Mouse (Mus musculus): ENCODE data around the gene Creb1.
"Not testable (repeated sequence)": the region's sequence is repeated elsewhere in the genome, so short reads cannot be mapped to it uniquely, and the experiment has no call there.

Gene Creb1

GRCm38 (mm10) chr1:64616881-64617714 is 84.7 kb downstream of the Creb1 start, which contains the start of gene Mettl21a:
Gene Mettl21a (minus strand): TSS chr1:64617242.
- DNase-seq (ENCODE audit: extremely low read depth, low read depth): peak; percentile 78

- peak; percentile 68 for DNase-seq (ENCODE audit: extremely low read depth, low read depth)
Measured at GRCm38 (mm10) chr1:64617715-64617984, 85.2 kb downstream of the Creb1 start.

- peak; percentile 21 for DNase-seq (ENCODE audit: extremely low read depth, low read depth)
Measured at GRCm38 (mm10) chr1:64618226-64618625, 85.8 kb downstream of the Creb1 start.

- DNase-seq (ENCODE audit: extremely low read depth, low read depth): no peak
Measured at GRCm38 (mm10) chr1:64621116-64621515, 88.7 kb downstream of the Creb1 start.

DNA sequence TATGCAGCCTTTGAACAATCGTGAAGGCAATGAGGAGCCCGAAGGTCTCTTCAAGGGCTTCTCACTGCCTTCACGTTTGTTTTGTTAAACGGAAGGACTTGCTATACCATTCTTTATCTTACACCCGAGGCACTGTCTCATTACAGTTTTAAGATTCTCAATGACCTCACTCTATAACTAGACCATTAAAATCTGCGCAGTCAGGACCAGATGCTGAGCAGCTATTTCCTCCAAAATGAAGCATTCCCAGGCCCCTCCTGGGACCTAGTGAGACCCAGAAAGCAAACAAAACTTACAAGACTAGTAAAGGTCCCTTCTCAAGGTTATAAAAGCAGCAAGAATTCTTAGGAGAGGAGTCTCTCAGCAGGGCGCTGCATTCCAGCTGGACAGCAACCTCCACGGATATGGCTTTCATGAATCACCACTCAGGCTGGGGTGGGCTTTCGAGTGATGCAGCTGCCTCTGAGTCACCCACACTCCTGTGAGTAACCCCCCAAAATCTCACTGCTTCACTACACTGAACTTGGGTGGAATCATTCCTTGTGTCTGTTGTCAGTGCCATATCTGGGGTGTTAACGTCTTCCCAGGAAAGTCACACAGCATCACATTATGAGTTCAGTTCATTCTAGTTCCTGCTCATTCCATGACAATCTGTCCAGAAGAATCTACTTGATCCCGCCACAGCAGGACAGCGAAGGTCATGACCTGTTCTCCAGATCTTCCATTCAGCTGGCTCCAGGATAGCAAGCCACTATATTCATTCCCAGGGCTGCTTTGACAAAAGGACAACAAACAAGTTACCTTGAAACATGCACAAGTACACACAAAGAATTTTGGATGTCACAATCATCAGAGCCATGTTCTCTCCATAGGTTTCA is 91.4 kb downstream of the Creb1 start:
- no peak for DNase-seq (ENCODE audit: extremely low read depth, low read depth)

DNA sequence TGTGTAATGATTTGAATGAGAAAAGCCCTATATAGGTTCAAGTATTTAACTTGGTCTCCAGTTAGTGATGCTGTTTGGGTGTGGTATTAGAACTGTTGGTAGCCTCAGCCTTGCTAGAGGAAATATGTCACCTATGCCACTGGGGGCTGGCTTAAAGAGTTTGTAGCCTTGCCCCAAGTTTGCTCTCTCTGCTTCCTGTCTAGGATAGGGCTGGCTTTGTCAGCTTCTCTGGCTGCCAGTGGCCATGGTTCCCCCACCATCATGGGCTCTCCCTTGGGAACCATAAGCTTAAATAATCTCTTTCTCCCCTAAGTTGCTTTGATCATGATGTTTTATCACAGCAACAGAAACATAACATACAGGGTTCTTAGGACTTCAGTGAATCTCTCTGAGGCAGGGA is 92.8 kb downstream of the Creb1 start:
- DNase-seq (ENCODE audit: extremely low read depth, low read depth): no peak

- DNase-seq (ENCODE audit: extremely low read depth, low read depth): no peak
Measured at GRCm38 (mm10) chr1:64631526-64631925, 99.1 kb downstream of the Creb1 start.

- no peak for DNase-seq (ENCODE audit: extremely low read depth, low read depth)
Measured at GRCm38 (mm10) chr1:64633237-64633636, 100.8 kb downstream of the Creb1 start.

GRCm38 (mm10) chr1:64635624-64636023 is 103.2 kb downstream of the Creb1 start:
- no peak for DNase-seq (ENCODE audit: extremely low read depth, low read depth)

GRCm38 (mm10) chr1:64639279-64639678 is 106.8 kb downstream of the Creb1 start:
- DNase-seq (ENCODE audit: extremely low read depth, low read depth): no peak

DNA sequence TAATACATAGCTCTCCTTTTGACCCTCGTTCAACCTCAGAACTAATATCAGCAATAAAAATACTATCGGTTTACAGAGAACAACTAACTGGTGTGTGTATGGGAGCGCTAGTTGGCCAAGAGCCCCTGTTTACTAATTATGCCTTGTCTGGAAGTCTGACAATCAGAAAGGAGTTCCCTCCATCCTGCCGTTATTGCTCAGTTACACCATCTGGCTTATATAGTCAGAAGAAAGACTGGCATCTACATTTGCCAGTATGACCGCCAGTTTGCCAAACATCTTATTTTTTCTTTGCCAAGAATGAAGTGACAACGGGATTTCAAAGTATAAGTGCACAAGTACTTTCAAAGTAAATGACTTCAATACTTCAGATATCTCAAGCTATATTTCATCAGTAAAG is 108.6 kb downstream of the Creb1 start:
- DNase-seq (ENCODE audit: extremely low read depth, low read depth): no peak

GRCm38 (mm10) chr1:64642541-64642940 is 110.1 kb downstream of the Creb1 start:
- not testable (repeated sequence) for DNase-seq (ENCODE audit: extremely low read depth, low read depth)

DNA sequence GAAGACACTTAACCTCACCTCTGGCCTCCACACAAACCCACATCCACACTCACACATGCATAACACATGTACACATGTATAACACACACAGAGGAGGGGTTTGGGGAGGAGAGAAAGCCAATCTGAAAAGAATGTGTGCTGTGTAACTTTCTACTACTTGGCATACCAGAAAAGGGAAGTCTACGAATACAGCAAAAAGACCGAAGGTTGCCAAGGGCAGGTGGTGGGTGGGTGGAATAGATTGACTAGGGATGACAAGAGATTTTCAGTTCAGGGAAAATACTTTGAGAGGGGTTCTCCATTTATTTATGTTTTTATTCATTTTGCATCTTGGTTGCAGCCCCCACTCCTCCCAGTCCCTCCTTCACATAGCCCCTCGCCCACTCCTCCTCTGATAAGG is 112.1 kb downstream of the Creb1 start:
- DNase-seq (ENCODE audit: extremely low read depth, low read depth): peak; percentile 10

DNA sequence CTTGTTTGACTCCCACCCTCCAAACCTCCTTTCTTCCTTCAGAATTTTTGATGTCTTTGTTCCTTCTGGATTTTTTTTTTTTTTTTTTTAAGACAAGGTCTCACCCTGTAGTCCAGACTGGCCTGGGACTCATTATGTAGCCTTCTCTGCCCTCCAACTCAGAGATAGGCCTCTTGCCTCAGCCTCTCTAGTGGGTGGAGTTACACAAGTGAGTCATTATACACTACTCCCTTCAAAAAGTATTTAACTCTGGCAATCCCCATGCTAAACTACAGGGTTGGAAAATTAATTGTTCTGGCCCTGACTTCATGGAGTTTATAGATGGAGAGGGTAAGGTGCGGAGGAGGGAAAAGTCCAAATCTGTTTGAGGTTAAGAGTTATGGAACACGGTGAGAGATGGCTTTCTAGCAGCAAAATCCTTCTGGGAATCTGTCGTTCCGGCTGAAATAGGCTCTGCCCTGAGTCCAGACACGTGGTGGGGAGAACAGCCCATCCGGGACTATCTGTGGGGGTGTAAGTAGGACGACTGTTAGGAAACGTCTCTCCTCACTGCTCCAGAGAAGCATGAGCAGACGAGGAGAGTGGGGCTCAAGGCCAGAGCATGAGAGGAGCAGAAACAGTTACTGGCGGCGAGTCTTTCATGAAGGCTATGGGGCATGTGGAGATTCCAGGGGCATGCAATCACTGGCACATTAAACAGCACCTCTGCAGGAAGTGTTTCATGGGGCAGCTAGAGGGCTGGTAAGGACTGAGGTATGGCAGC is 117.1 kb downstream of the Creb1 start:
- no peak for DNase-seq (ENCODE audit: extremely low read depth, low read depth)

- no peak for DNase-seq (ENCODE audit: extremely low read depth, low read depth)
Measured at GRCm38 (mm10) chr1:64653701-64654100, 121.3 kb downstream of the Creb1 start.
